Mouse (Mus musculus): ENCODE results near the gene Grik2. TPM values are rescaled to one million over a fixed set of nuclear protein-coding genes. Genes with fewer than 3 reads are reported as not detected.
"Not testable (repeated sequence)": the region's sequence is repeated elsewhere in the genome, so short reads cannot be mapped to it uniquely, and the experiment has no call there.

The Grik2 gene
- polyA plus RNA-seq, 1 experiment from 2014 or later, result not detected

GRCm38 (mm10) chr10:49652320-49652719, 136.2 kb downstream of the Grik2 start:
- no peak for DNase-seq (ENCODE audit: low spot score)

- no peak for DNase-seq (ENCODE audit: low spot score)
Observed at GRCm38 (mm10) chr10:49647116-49647515, 141.4 kb downstream of the Grik2 start.

- DNase-seq (ENCODE audit: low spot score), result no peak
Observed at GRCm38 (mm10) chr10:49639901-49640300, 148.7 kb downstream of the Grik2 start.

GRCm38 (mm10) chr10:49623951-49624350, 164.6 kb downstream of the Grik2 start:
- no peak for DNase-seq (ENCODE audit: low spot score)

- DNase-seq (ENCODE audit: low spot score), result no peak
Observed at GRCm38 (mm10) chr10:49597652-49598051, 190.9 kb downstream of the Grik2 start.

- no peak for DNase-seq (ENCODE audit: low spot score)
Observed at GRCm38 (mm10) chr10:49573514-49573913, 215.1 kb downstream of the Grik2 start.

- no peak for DNase-seq (ENCODE audit: low spot score)
Observed at GRCm38 (mm10) chr10:49559872-49560407, 228.6 kb downstream of the Grik2 start.

GRCm38 (mm10) chr10:49542249-49542648, 246.3 kb downstream of the Grik2 start:
- DNase-seq (ENCODE audit: low spot score), result no peak

- no peak for DNase-seq (ENCODE audit: low spot score)
Observed at GRCm38 (mm10) chr10:49519752-49520151, 268.8 kb downstream of the Grik2 start.

- no peak for DNase-seq (ENCODE audit: low spot score)
Observed at GRCm38 (mm10) chr10:49500628-49501027, 287.9 kb downstream of the Grik2 start.

GRCm38 (mm10) chr10:49497302-49497701, 291.3 kb downstream of the Grik2 start:
- no peak for DNase-seq (ENCODE audit: low spot score)

- DNase-seq (ENCODE audit: low spot score), result no peak
Observed at GRCm38 (mm10) chr10:49481439-49481838, 307.1 kb downstream of the Grik2 start.

GRCm38 (mm10) chr10:49480085-49480749, 308.3 kb downstream of the Grik2 start:
- no peak for DNase-seq (ENCODE audit: low spot score)

GRCm38 (mm10) chr10:49473613-49474012, 315.0 kb downstream of the Grik2 start:
- DNase-seq (ENCODE audit: low spot score), result no peak

- no peak for DNase-seq (ENCODE audit: low spot score)
Observed at GRCm38 (mm10) chr10:49456791-49457190, 331.8 kb downstream of the Grik2 start.

- no peak for DNase-seq (ENCODE audit: low spot score)
Observed at GRCm38 (mm10) chr10:49453535-49453934, 335.0 kb downstream of the Grik2 start.

- no peak for DNase-seq (ENCODE audit: low spot score)
Observed at GRCm38 (mm10) chr10:49441369-49441768, 347.2 kb downstream of the Grik2 start.

- DNase-seq (ENCODE audit: low spot score), result no peak
Observed at GRCm38 (mm10) chr10:49437057-49437456, 351.5 kb downstream of the Grik2 start.

GRCm38 (mm10) chr10:49436301-49436700, 352.3 kb downstream of the Grik2 start:
- DNase-seq (ENCODE audit: low spot score), result no peak

- DNase-seq (ENCODE audit: low spot score), result no peak
Observed at GRCm38 (mm10) chr10:49432825-49433224, 355.7 kb downstream of the Grik2 start.

GRCm38 (mm10) chr10:49417206-49417605, 371.4 kb downstream of the Grik2 start:
- DNase-seq (ENCODE audit: low spot score), result not testable (repeated sequence)

GRCm38 (mm10) chr10:49382996-49383395, 405.6 kb downstream of the Grik2 start:
- no peak for DNase-seq (ENCODE audit: low spot score)

- no peak for DNase-seq (ENCODE audit: low spot score)
Observed at GRCm38 (mm10) chr10:49381852-49382251, 406.7 kb downstream of the Grik2 start.
